Comparison of ENCODE assay signal across 11 mouse cellular contexts in the genomic region with DNA sequence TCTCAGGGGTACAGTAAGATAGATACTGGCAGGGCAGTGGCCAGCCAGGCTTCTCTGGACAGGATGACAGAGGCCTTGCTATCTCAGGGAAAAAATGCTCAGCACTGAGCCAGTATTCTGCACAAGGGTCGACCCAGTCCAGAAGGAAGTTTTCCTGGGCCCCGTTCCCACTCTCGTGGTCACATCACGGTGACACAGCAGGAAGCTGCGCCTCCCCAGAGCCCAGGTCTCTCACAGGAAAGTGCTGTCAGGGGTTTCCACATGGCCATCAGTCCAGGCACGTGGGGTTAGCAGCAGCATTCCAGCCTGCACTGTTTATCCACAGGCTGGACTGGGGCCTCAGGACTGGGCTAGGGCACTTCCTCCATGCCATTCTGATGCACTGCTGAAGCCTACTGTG.
DNase-seq lines count a peak whose midpoint lies in the region; ATAC-seq and TF ChIP-seq lines count a peak whose summit lies in the region.
"Had no signal": no experiment of that assay in that cellular context is flagged by ENCODE, and none has a peak within 500 bp of the region (broad histone marks: within the 10 kb centered on the region; RNA-seq: fewer than 3 reads in every experiment).

No protein-coding gene starts in this region.

- ATAC-seq in lung, embryonic 16.5 days (ENCODE audit: low read depth) = 0 out of 2 replicates have a peak, but pooled peaks have one; percentile 15
- no peak for ATAC-seq in erythroblast, adult 5-6 weeks (replicated peaks; ENCODE audit: low FRiP score, poor library complexity, severe bottlenecking)
- ATAC-seq: forebrain, embryonic 13.5 days had no signal

- no peak overlapping the region for H3K27ac ChIP-seq in lung, embryonic 16.5 days (ENCODE audit: low read length)
- H3K27ac ChIP-seq in heart, adult 2 months = peak overlapping the region; percentile 36; the same call in 1 of the 2 replicates
- H3K27ac ChIP-seq: forebrain, embryonic 13.5 days; stomach, embryonic 15.5 days had no signal

- H3K4me1 ChIP-seq in lung, embryonic 16.5 days (replicated peaks; ENCODE audit: control insufficient read depth, insufficient read depth, low read length) = no peaks in the 10 kb centered on the region
- H3K4me1 ChIP-seq in heart, adult 2 months (ENCODE audit: control insufficient read depth, insufficient read depth, low read length) = peaks cover under 1% of the 10 kb centered on the region
- H3K4me1 ChIP-seq: forebrain, embryonic 13.5 days; stomach, embryonic 15.5 days had no signal

- DNase-seq in lung, postnatal 14 days = no peak
- peak; percentile 67 to 84 for DNase-seq in heart, adult 2 months
- DNase-seq in kidney, adult 11 months = peak; percentile 89
- DNase-seq in skeletal muscle tissue, adult 2 months (ENCODE audit: low read depth, low spot score) = peak; percentile 22
- DNase-seq in right cerebral cortex, postnatal 36 days (ENCODE audit: low spot score in 2 of 2) = no peak
- DNase-seq in ovary, postnatal 10 days (ENCODE audit: low spot score) = no peak
- DNase-seq: midbrain, embryonic 14.5 days had no signal

- no peak overlapping the region for H3K4me3 ChIP-seq in lung, embryonic 16.5 days (ENCODE audit: low read length)
- no peak overlapping the region for H3K4me3 ChIP-seq in heart, adult 2 months
- H3K4me3 ChIP-seq: forebrain, embryonic 13.5 days; stomach, embryonic 15.5 days had no signal

- intact Hi-C loops in heart, adult 2 months (cut with DNase I) = no loop called here

- no peaks in the 10 kb centered on the region for H3K79me2 ChIP-seq in heart, adult 2 months (replicated peaks; ENCODE audit: control insufficient read depth, insufficient read depth, low read length)

- H3K27me3 ChIP-seq in lung, embryonic 16.5 days (ENCODE audit: control insufficient read depth, insufficient read depth, low read depth, low read length) = no peaks in the 10 kb centered on the region
- no peaks in the 10 kb centered on the region for H3K27me3 ChIP-seq in heart, adult 2 months (ENCODE audit: control insufficient read depth, insufficient read depth, low read length)
- H3K27me3 ChIP-seq: forebrain, embryonic 13.5 days; stomach, embryonic 15.5 days had no signal

- TF ChIP-seq CTCF in heart, adult 2 months (IDR thresholded peaks at IDR 0.05) = no peak

- WGBS in lung, embryonic 16.5 days = 36% methylated on average over 6 of the region's 6 CpGs
- 23% methylated on average over 6 of the region's 6 CpGs for WGBS in heart, adult 2 months

- no peaks in the 10 kb centered on the region for H3K36me3 ChIP-seq in lung, embryonic 16.5 days (ENCODE audit: control insufficient read depth, insufficient read depth, low read length)
- no peaks in the 10 kb centered on the region for H3K36me3 ChIP-seq in heart, adult 2 months (ENCODE audit: control insufficient read depth, insufficient read depth, low read length)
- H3K36me3 ChIP-seq: stomach, embryonic 15.5 days had no signal

- 0 out of 2 replicates have a peak, but pooled peaks have one; percentile 40 for TF ChIP-seq EP300 in heart, adult 2 months (IDR thresholded peaks at IDR 0.05; ENCODE audit: insufficient read depth, low read depth, low read length)

- no peaks in the 10 kb centered on the region for H3K9me3 ChIP-seq in lung, embryonic 16.5 days (ENCODE audit: control insufficient read depth, low read length)
- H3K9me3 ChIP-seq: forebrain, embryonic 13.5 days; stomach, embryonic 15.5 days had no signal

- H3K4me2 ChIP-seq in lung, embryonic 16.5 days (ENCODE audit: low read depth, low read length) = no peak overlapping the region
- H3K4me2 ChIP-seq: forebrain, embryonic 13.5 days; stomach, embryonic 15.5 days had no signal

- H3K9ac ChIP-seq in lung, embryonic 16.5 days (ENCODE audit: low read length) = no peak overlapping the region
- H3K9ac ChIP-seq in heart, adult 2 months (ENCODE audit: low read depth, low read length) = no peak overlapping the region
- H3K9ac ChIP-seq: forebrain, embryonic 13.5 days; stomach, embryonic 15.5 days had no signal

- TF ChIP-seq POLR2A in heart, adult 2 months (IDR thresholded peaks at IDR 0.05; ENCODE audit: insufficient read depth, low read depth, low read length) = no peak

Comparison
In these comparisons a context has a peak if more than half of its experiments do, and no peak if none do; other contexts are left out.
1. DNase-seq: peak in heart, adult 2 months (2 of 2), kidney, adult 11 months (single experiment) and skeletal muscle tissue, adult 2 months (single experiment); none in lung, postnatal 14 days (single experiment), right cerebral cortex, postnatal 36 days (0 of 2) and ovary, postnatal 10 days (single experiment).